Mouse (Mus musculus) heart, postnatal 0 days (tissue): ENCODE data around the gene Wnt5a. TPM values are rescaled to one million over a fixed set of nuclear protein-coding genes. Genes with fewer than 3 reads are reported as not detected.

ENCODE experiments used
- ATAC-seq: fragments of 200-750 bp; cut with Nextera tagmentation; 2 replicates; pipeline ENCODE4 v1.8.0; 2017; ENCODE audit warnings: low read depth, moderate number of reproducible peaks, moderate library complexity; ENCODE audit not compliant: insufficient read depth
- DNase-seq: peaks from one replicate; pipeline ENCODE4 v3.0.0-alpha.2; 2016; ENCODE audit warnings: low spot score
- H3K27ac ChIP-seq: fragments of 300-500 bp; sonication (generic); 2 replicates; pipeline ENCODE4 v1.5.1; 2014; ENCODE audit warnings: low read depth, mild to moderate bottlenecking
- H3K27me3 ChIP-seq: fragments of 300-500 bp; sonication (generic); 2 replicates; pipeline ENCODE4 v1.6.1; 2014; ENCODE audit warnings: low read length, mixed read lengths; ENCODE audit not compliant: control insufficient read depth, insufficient read depth
- H3K36me3 ChIP-seq: fragments of 300-500 bp; sonication (generic); replicated peaks from 2 replicates; pipeline ENCODE4 v1.6.1; 2014; ENCODE audit warnings: low read length, mixed read lengths; ENCODE audit not compliant: control insufficient read depth, insufficient read depth
- H3K4me1 ChIP-seq: fragments of 300-500 bp; sonication (generic); 2 replicates; pipeline ENCODE4 v1.6.1; 2014; ENCODE audit warnings: antibody characterized with exemption; ENCODE audit not compliant: control insufficient read depth, insufficient read depth
- H3K4me2 ChIP-seq: fragments of 300-500 bp; sonication (generic); 2 replicates; pipeline ENCODE4 v1.6.1; 2014; ENCODE audit warnings: low read depth, mild to moderate bottlenecking, low read length, moderate library complexity
- H3K4me3 ChIP-seq: fragments of 300-500 bp; sonication (generic); 2 replicates; pipeline ENCODE4 v1.5.1; 2014; ENCODE audit warnings: low read depth, low read length
- H3K9ac ChIP-seq: fragments of 300-500 bp; sonication (generic); replicated peaks from 2 replicates; pipeline ENCODE4 v1.6.1; 2014; ENCODE audit warnings: low read depth, low read length, mixed read lengths
- H3K9me3 ChIP-seq: fragments of 300-500 bp; sonication (generic); replicated peaks from 2 replicates; pipeline ENCODE4 v1.6.1; 2016; ENCODE audit warnings: low read length; ENCODE audit not compliant: control insufficient read depth
- CTCF ChIP-seq: IDR thresholded peaks from 2 replicates; pipeline ENCODE4 v1.5.1; 2016; ENCODE audit warnings: antibody characterized with exemption, control low read depth, low read depth
- EP300 ChIP-seq: IDR thresholded peaks from 2 replicates; pipeline ENCODE4 v1.6.1; 2016; ENCODE audit warnings: antibody characterized with exemption, low read depth
- WGBS: fragments of 180-500 bp; shearing (Covaris S2); extraction: QIAGEN DNeasy Blood & Tissue Kit; methylation state at CpG from one replicate; pipeline ENCODE4 v1.1.7; 2014; 5-methylcytosine and 5-hydroxymethylcytosine counted together
- polyA plus RNA-seq: library from polyadenylated mRNA; unstranded; fragments of >200 nt; fragmentation: Nextera tagmentation; extraction: Ambion mirVana; gene quantifications from 2 replicates; pipeline ENCODE4 v1.2.1, GENCODE M21; 2015
- total RNA-seq: library from RNA; depleted of rRNA; stranded (reverse); fragments of >200 nt; gene quantifications from 2 replicates; pipeline ENCODE4 v1.2.3, GENCODE M21; 2014; ENCODE audit warnings: low replicate concordance

The Wnt5a gene
- total and polyA plus RNA-seq, 2 experiments from 2014 or later: 3.9 to 4.2 TPM

- H3K4me1 ChIP-seq: peaks cover 7% of the 10 kb centered on the region; the same call in 1 of the 2 replicates
- no peak overlapping the region for H3K9ac ChIP-seq
- H3K36me3 ChIP-seq: no peaks in the 10 kb centered on the region; the same call in 1 of the 2 replicates
- TF ChIP-seq CTCF (no peak), EP300 (no peak)
- no peaks in the 10 kb centered on the region for H3K9me3 ChIP-seq
- ATAC-seq (no peak), DNase-seq (no peak)
- H3K27ac ChIP-seq: no peak overlapping the region
- H3K27me3 ChIP-seq: peaks cover 73% of the 10 kb centered on the region
- 5% methylated on average over 29 of the region's 29 CpGs for WGBS
- H3K4me2 ChIP-seq: peak overlapping the region; percentile 87
- H3K4me3 ChIP-seq: peak overlapping the region; percentile 56
Observed at GRCm38 (mm10) chr14:28510341-28511028, 5.9 kb downstream of the Wnt5a start.

GRCm38 (mm10) chr14:28511029-28511651 is 6.6 kb downstream of the Wnt5a start:
- peak overlapping the region; percentile 87 for H3K4me2 ChIP-seq
- H3K9ac ChIP-seq: 0 out of 2 replicates have a peak overlapping the region, but pooled peaks have one; percentile 10
- ATAC-seq: no peak
- H3K27ac ChIP-seq: no peak overlapping the region
- no peak for DNase-seq
- no peaks in the 10 kb centered on the region; the same call in 1 of the 2 replicates for H3K36me3 ChIP-seq
- TF ChIP-seq CTCF: no peak
- TF ChIP-seq EP300: no peak
- peak overlapping the region; percentile 56 for H3K4me3 ChIP-seq
- 3% methylated on average over 41 of the region's 41 CpGs for WGBS
- no peaks in the 10 kb centered on the region for H3K9me3 ChIP-seq
- H3K4me1 ChIP-seq: peaks cover 2% of the 10 kb centered on the region; the same call in 1 of the 2 replicates
- peaks cover 69% of the 10 kb centered on the region for H3K27me3 ChIP-seq

- Histone ChIP-seq H3K9ac (no peak overlapping the region), H3K27ac (no peak overlapping the region), H3K27me3 (peaks cover 58% of the 10 kb centered on the region), H3K4me3 (no peak overlapping the region), H3K9me3 (no peaks in the 10 kb centered on the region), H3K4me1 (peaks cover 2% of the 10 kb centered on the region; the same call in 1 of the 2 replicates), H3K36me3 (no peaks in the 10 kb centered on the region; the same call in 1 of the 2 replicates), H3K4me2 (no peak overlapping the region)
- no peak for TF ChIP-seq EP300
- no peak for TF ChIP-seq CTCF
- ATAC-seq: no peak
- WGBS: 92% methylated on average over 5 of the region's 5 CpGs
- no peak for DNase-seq
Observed at GRCm38 (mm10) chr14:28512805-28513590, 8.4 kb downstream of the Wnt5a start.

GRCm38 (mm10) chr14:28514171-28514570 is 9.6 kb downstream of the Wnt5a start:
- ATAC-seq: no peak
- peaks cover 4% of the 10 kb centered on the region; the same call in 1 of the 2 replicates for H3K36me3 ChIP-seq
- H3K4me3 ChIP-seq: no peak overlapping the region
- no peaks in the 10 kb centered on the region for H3K9me3 ChIP-seq
- H3K9ac ChIP-seq: no peak overlapping the region
- DNase-seq: no peak
- peaks cover 2% of the 10 kb centered on the region; the same call in 1 of the 2 replicates for H3K4me1 ChIP-seq
- peaks cover 46% of the 10 kb centered on the region for H3K27me3 ChIP-seq
- no peak overlapping the region for H3K27ac ChIP-seq
- TF ChIP-seq CTCF (no peak), EP300 (no peak)
- WGBS: 78% methylated on average over 2 of the region's 2 CpGs
- H3K4me2 ChIP-seq: no peak overlapping the region

- ATAC-seq (no peak), DNase-seq (no peak)
- WGBS: 85% methylated on average over 6 of the region's 6 CpGs
- H3K27ac ChIP-seq: no peak overlapping the region
- peaks cover 4% of the 10 kb centered on the region; the same call in 1 of the 2 replicates for H3K36me3 ChIP-seq
- TF ChIP-seq CTCF: no peak
- no peak for TF ChIP-seq EP300
- no peak overlapping the region for H3K4me3 ChIP-seq
- H3K27me3 ChIP-seq: peaks cover 35% of the 10 kb centered on the region
- no peak overlapping the region for H3K9ac ChIP-seq
- no peak overlapping the region for H3K4me2 ChIP-seq
- no peaks in the 10 kb centered on the region for H3K9me3 ChIP-seq
- no peaks in the 10 kb centered on the region; the same call in 1 of the 2 replicates for H3K4me1 ChIP-seq
Observed at GRCm38 (mm10) chr14:28515331-28515730, 10.8 kb downstream of the Wnt5a start.
